16 mouse cellular contexts compared by ENCODE assay signal in genomic region chr1:148901319-148902033, GRCm38 (mm10).
"Had no signal": no experiment of that assay in that cellular context is flagged by ENCODE, and none has a peak within 500 bp of the region (broad histone marks: within the 10 kb centered on the region; RNA-seq: fewer than 3 reads in every experiment).

No protein-coding gene starts in this region.

- H3K4me2 ChIP-seq: neural tube, embryonic 13.5 days; neural tube, embryonic 15.5 days; stomach, embryonic 15.5 days had no signal

- H3K27me3 ChIP-seq: neural tube, embryonic 13.5 days; neural tube, embryonic 15.5 days; stomach, embryonic 15.5 days had no signal

- H3K27ac ChIP-seq: neural tube, embryonic 13.5 days; neural tube, embryonic 15.5 days; stomach, embryonic 15.5 days; stomach, postnatal 0 days had no signal

- DNase-seq: retina, postnatal 1 day; right cerebral cortex, adult 18-20 months; right cerebral cortex, postnatal 14 days; right cerebral cortex, postnatal 25 days; right cerebral cortex, postnatal 4 days; spleen, adult 18-20 months; thymus, adult 18-20 months; thymus, adult 2 months; thymus, postnatal 14 days; thymus, postnatal 25 days; thymus, postnatal 36 days; thymus, postnatal 4 days had no signal

- H3K4me3 ChIP-seq: neural tube, embryonic 13.5 days; neural tube, embryonic 15.5 days; stomach, embryonic 15.5 days had no signal

- H3K9ac ChIP-seq: neural tube, embryonic 13.5 days; neural tube, embryonic 15.5 days; stomach, embryonic 15.5 days had no signal

- H3K4me1 ChIP-seq: neural tube, embryonic 13.5 days; neural tube, embryonic 15.5 days; stomach, embryonic 15.5 days had no signal

- H3K9me3 ChIP-seq: neural tube, embryonic 13.5 days; neural tube, embryonic 15.5 days; stomach, embryonic 15.5 days had no signal

- H3K36me3 ChIP-seq: neural tube, embryonic 13.5 days; neural tube, embryonic 15.5 days; stomach, embryonic 15.5 days had no signal
